Mouse (Mus musculus) CD8-positive naive resting alpha-beta T cell, adult 2 months (primary cell): ENCODE results near the gene Cacna1c.

Source experiments
- DNase-seq, 2 experiments: peaks; one replicate each; pipeline ENCODE4 v3.0.0; 2022; ENCODE audit warnings: low read depth in 2 of 2, low spot score in 2 of 2

Gene Cacna1c

DNA sequence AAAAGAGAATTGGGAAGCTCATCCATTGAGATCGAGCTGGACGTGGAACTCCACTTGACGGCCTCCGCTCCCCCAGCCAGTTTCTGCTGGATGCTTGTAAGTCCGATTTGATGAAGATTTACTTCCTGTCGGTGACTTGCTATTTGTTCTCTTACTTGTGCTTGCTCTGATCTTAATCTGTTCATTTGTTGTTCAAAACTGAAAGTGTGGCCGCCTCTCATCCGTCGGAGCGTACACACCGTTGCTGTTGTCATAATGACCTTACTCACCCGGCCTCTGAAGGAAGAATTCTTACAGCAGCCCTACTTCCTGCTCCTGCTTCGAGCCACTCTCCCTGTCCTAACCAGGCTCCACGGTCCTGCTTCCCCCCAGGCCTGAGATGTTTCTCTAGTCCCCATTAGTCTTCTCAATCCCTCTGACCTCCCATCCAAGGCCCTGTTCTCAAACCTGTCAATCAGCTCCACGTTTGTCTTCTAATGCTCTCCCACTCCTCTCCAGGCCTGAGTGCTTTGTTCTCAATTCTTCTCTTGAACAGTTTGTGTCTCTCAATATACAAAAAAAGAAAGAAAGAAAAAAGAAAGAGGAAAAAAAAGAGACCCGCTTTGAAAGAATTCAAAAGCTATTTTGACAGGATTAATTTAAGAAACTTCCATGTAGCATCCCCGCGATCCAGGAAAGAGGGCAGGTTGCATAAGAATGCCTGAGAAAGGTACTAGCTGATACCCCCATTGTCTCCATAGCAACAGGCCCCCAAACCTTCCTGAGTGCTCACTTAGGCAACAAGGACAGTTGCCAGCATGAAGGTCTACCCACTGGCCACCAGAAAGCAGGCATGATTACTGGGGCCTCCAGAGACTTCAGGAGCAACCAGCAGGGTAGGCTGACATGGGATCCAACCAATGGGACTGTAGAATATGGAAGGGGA is 331.3 kb downstream of the Cacna1c start:
- DNase-seq = no peak

DNA sequence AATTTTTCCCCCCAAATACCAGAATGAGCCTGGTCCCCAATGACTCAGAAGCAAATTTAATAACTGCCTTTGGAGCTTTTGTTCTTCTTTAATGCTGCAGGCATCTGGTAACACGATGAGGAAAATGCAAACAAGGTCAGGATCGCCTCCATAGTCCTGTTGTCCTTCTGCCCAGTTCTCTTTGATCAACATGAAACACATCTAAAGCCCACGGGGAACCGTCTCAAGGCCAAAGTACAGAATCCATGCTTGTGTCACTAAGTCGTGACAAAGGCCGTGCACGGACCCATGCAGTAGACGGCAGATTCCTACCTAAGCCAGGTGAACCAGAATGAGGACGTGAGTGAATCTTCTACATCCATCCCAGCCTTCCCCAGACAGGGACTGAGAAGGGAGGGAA is 333.5 kb downstream of the Cacna1c start:
- no peak for DNase-seq

DNA sequence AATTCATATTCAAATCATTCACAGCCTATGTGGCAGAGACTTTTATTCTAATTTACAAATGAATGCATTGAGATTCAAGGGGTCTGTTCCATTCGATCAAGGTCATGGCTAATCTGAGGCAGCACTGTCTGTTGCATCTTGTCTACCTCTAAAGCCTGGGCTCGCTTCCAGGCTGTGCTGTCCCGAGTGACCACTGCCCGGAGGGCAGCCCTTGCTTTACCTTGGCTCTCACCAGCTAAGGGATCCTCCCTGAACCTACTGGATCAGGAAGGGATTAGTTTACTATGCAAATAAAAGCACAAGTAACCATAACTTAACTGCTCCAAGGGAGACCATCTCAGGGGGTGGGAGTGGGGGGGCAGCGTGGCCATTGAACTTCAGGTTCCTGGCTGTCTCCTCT is 334.1 kb downstream of the Cacna1c start:
- no peak for DNase-seq

DNA sequence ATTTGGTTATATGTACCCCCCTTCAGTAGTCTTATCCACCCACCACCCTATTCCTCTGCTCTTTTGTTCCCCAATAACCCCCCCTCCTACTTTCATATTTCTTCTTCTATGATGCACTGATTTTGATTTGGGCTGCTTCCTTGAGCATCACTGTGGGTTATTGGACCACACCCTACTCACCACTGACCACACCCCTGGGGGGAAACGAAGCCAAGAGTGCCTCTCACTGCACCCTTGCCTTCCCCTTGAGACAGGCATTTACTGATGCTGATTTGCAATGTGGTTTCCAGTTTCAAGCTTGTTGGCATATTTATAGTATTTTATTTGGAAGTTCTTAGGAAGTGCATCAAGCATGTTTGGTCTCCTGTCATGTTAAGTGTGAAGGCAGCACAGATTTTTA is 337.8 kb downstream of the Cacna1c start:
- no peak for DNase-seq

DNA sequence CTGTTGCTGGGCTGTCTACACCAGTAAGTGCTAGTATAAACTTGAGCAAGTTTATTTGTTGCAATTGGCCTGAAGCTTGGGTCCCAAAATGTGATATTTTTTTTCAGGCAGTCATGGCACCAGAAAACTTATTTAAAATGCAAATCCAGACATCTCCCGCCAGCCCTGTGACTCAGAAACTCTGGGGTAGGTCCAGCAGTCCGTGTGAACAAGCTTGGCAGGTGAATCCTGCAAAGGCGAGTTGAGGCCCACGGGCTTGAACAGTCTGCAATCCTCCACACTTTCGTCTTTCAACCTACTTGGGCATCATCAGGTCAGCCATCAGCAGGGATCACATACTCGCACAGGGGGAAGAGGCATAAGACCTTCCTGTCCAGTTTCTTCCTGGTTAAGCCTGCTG is 344.1 kb downstream of the Cacna1c start:
- DNase-seq = no peak

DNA sequence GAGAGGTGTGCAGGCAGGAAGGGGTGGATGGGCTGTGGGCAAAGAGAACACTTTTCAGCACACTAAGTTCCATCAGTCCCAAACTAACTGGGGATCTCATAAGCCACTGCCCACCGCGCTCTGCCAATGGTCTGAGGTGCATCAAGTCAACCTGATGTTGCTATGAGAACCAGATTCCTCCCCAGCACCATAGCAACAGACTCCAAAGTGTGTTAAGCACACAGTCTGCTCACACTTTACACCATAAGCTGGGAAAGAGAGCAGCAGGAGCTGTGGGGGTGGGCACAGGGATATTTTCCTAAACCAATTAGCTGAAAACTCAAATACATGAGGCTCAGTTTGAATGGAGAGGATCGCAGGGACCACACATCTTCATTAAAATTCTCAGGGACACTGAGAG is 345.1 kb downstream of the Cacna1c start:
- DNase-seq = no peak

- DNase-seq = no peak
Measured at GRCm38 (mm10) chr6:118848640-118849039, 347.6 kb downstream of the Cacna1c start.

DNA sequence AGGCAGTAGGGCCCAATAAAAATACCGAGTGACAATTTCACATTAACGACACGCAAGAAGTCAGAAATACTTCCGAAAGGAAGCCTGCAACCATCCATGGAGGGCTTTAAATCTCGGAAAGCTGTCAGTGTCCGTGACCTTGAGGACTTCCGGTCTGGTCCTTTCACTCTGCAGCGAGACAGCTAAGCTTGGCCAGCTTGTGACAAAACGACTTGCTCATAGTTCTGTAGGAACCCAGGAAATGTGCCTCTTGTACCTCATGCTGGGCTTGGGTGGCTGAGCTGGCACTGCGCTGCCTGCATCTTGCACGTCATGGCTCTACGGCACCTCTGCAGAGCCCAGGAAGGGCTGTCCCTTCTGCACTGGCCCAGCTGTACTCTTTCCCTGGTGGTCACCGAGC is 348.5 kb downstream of the Cacna1c start:
- DNase-seq = no peak

- DNase-seq = no peak
Measured at GRCm38 (mm10) chr6:118845829-118846228, 350.4 kb downstream of the Cacna1c start.

- DNase-seq = no peak
Measured at GRCm38 (mm10) chr6:118845180-118845579, 351.0 kb downstream of the Cacna1c start.

- DNase-seq = no peak
Measured at GRCm38 (mm10) chr6:118843566-118843965, 352.7 kb downstream of the Cacna1c start.

DNA sequence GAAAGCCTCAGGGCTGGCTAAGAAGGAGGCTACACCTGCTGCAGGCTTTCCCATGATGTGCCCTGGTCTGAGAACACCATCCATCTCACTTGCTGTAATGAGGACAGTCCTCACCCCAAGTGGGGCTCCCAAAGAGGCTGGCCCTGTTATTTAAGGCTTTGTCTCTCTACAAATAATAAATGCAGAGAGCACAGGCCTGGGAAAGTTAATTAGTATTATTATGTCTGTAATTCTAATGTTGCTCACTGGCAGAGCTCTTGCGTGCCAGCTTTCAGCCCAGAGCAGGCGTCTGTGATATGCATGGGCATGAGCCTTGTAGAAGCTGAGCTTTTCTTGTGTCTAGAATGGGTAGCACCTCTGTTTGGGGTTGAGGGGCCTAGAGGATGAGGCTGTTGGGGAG is 354.3 kb downstream of the Cacna1c start:
- DNase-seq = no peak

GRCm38 (mm10) chr6:118838919-118839915 is 357.0 kb downstream of the Cacna1c start:
- no peak for DNase-seq

- DNase-seq = no peak
Measured at GRCm38 (mm10) chr6:118836693-118837092, 359.5 kb downstream of the Cacna1c start.

DNA sequence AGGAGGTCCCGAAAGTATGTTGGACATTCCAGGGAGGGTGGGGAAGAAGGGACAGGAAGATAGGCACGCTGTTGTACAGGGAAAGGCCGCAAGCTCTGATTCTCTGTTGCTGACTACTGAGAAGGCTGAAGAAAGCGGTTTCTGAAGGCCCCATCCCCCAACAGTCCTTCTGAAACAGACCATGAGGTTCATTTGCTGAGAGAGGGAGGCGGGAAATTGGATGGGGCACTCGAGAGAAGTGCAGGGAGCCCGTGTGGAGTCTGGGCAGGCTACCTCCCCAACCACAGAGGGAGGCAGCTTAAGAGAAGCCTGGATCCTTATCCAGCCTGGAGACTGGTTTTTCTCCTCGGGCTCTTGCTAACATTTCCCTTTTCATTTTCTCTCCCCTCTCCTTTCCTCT is 362.2 kb downstream of the Cacna1c start:
- DNase-seq = no peak

DNA sequence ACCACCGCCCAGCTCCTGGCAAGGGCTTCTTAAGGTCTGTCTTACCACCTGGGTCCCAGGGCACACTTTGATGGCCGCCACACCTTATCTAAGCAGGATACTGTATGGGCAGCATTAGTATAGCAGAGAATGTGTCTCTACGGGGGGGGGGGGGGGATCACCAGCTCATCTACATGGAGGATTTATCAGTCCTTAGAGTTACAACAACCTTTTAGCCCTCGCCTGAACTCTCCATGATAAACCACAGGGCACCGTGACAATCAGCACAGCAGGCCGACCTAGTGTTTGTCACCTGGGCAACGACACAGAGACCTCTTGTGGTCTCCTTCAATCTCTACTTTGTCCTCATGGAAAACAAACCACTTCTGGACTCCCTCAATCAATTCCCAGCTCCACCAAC is 363.2 kb downstream of the Cacna1c start:
- DNase-seq = no peak

- DNase-seq = no peak
Measured at GRCm38 (mm10) chr6:118832616-118833015, 363.6 kb downstream of the Cacna1c start.

- no peak for DNase-seq
Measured at GRCm38 (mm10) chr6:118830851-118831250, 365.4 kb downstream of the Cacna1c start.

DNA sequence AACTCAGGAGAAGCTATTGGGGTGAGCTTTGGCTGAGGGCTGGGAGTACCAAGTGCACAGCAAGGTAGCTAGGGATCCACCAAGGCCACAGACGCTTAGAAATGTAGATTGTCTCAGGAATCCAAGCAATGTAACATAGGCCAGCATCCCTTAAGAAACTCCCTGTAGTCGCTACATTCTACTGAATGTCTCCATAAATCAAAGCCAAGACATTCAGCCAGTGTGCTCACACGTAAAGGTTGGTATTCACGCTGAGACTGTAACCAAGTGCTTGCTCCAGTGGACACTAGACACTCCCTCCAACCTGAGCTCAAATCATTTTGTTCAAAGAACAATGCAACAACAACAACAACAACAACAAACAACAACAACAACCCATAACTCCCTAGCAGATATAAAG is 368.0 kb downstream of the Cacna1c start:
- no peak for DNase-seq

- DNase-seq = no peak
Measured at GRCm38 (mm10) chr6:118827560-118827959, 368.7 kb downstream of the Cacna1c start.

DNA sequence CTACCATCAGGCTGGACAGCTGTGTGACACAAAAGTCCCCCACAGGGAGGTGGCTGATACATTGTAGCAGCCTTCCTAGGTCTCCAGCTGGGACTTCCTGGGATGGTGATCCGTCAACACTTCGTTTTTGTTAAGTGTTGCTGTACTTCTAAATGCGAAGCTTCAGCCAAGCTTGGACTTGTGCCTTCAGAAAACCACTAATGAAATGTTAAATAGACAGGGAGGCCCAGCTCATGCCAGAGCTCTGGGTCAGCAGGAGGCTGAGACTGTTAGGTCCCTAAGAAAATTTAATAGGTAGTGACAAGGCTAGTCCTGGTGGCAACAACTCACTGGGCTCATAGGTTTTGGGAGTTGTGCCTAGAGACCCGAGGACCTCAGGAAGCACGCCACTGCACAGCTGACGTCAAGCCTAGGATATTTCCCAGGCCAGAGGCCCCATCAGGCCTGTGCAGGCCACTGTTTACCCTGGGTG is 370.8 kb downstream of the Cacna1c start:
- DNase-seq = no peak

- no peak for DNase-seq
Measured at GRCm38 (mm10) chr6:118821536-118821935, 374.7 kb downstream of the Cacna1c start.
